Mouse (Mus musculus) ovary, postnatal 14 days (tissue): Measurements from ENCODE around the gene Olfr266.

Source experiments
- DNase-seq: peaks from one replicate; pipeline ENCODE4 v3.0.0; 2022; ENCODE audit warnings: low spot score

Olfr266 gene

DNA sequence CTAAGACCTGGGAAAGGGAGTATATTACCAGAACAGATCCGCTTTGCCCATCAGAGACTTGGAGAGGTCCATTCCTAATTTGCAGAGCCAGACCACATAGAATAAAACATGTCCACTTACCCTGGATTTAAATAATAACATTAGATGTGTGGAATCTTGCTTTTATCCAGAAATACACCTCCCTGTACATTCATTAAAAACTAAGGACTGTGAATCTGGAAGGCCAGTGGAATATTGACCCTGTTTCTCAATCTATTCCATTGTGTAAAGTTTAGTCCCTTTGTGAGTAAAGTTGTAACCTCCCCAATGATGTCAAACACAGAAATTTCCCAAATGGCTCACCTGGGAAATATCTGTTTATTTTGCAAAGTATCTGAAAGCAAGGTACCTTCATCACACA, at the start of gene Olfr266:
Olfr266 (minus strand) TSS at position 101 of the 400 bp plus-strand sequence.
- no peak for DNase-seq

- DNase-seq = no peak
These were observed 49.5 kb upstream of the Olfr266 start for GRCm38 (mm10) chr3:106875626-106876025.

DNA sequence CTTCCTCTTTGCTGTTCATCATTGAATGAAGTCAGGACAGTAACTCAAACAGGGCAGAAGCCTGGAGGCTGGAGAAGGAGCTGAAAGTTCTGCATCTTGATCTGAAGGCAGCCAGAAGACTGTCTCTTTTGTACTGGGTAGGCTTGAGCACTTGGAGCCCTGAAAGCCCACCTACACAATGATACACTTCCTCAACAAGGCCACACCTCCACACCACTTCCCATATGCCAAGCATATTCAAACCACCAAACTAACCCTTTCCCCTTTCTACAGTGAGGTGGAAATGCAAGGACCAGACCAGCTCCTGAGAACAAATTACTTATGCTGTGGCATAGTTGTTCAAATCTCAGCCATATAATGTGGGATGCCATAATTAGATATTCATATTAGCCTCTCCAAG, 46.8 kb upstream of the Olfr266 start:
- no peak for DNase-seq

DNA sequence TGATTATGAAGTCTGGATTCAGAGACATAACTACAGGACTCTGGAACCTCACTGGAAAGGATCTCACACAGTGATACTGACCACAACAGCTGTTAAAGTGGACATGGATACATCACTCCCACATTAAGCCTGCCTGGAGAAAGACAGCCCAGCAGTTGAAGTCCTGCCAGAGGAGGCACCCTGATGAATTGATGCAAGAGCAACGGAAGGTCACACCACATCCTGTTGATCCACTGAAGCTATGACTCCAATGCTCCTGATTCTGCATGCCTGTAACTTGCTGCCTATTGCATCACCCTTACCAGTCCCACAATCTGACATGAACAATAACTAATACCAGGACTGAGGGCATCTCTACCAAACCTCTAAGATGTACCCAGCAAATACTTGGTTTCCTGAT, 6.0 kb upstream of the Olfr266 start:
- DNase-seq = no peak

DNA sequence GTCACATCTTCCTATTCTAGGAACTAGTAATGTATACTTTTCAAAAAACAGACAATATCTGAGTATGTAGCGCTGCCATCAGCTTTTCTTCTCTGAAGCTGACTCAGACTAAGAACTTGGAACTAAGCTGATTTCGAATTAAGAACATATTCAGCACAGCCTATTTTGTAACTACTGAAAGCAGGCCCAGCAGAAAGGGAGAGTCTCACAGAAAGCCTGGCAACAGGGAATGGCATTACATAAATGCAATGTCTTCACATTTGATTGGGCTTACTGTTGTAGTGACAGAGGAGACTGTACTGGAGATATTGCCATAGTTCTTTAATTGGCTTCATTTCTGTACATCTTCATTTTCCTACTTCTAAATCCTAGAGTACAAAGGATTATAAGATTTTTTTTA, 8.4 kb downstream of the Olfr266 start:
- DNase-seq = no peak

- DNase-seq = no peak
These were observed 17.0 kb downstream of the Olfr266 start for GRCm38 (mm10) chr3:106808972-106809695.

GRCm38 (mm10) chr3:106798079-106798478, 28.0 kb downstream of the Olfr266 start:
- no peak for DNase-seq

DNA sequence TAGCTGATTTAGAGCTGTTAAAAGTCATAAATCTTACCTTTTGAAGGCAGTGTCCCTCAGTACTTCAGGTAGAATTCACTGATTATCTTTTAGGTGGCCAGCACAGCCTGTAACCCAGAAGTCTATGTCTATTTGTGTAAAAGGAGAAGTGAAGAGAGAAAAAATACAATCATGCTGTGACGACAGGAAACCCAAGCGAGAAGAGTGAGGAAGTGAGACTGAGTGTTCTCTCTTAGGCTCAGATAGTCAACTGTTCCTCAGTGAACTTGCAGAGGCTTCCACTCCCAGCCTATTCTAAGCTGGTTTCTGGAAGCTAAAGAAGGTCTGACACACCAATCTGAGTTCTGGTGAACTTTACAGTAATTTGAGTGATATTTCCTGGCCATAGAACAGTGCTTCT, 36.2 kb downstream of the Olfr266 start, which contains the start of gene Cd53:
Cd53 (minus strand) TSS at position 220 of the 400 bp plus-strand sequence.
- no peak for DNase-seq

- no peak for DNase-seq
These were observed 37.6 kb downstream of the Olfr266 start for GRCm38 (mm10) chr3:106788440-106788887.

DNA sequence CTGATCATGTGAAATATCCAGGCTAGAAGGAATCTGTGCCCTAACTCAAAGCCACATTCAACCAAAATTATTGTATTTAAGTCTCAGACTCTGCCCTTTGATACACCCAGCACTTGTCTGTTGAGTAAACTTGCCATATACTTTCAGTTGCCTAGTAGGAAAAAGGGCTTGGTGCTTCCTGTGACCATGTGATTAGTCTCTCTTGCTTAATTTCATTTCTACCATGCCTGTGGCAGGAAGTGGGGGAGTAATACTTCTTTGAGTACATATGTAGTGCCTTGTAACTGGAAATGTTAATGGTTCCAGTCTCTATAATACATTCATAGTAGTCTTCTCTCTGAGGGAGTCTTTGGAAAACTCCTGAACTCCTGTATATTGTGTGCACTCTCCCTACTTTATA, 38.1 kb downstream of the Olfr266 start:
- DNase-seq = no peak

- DNase-seq = no peak
These were observed 41.0 kb downstream of the Olfr266 start for GRCm38 (mm10) chr3:106785130-106785529.

- no peak for DNase-seq
These were observed 54.3 kb downstream of the Olfr266 start for GRCm38 (mm10) chr3:106771834-106772233.
